Mouse (Mus musculus): ENCODE results near the gene Lancl3. TPM values are rescaled to one million over a fixed set of nuclear protein-coding genes. Genes with fewer than 3 reads are reported as not detected.
"Not testable (repeated sequence)": the region's sequence is repeated elsewhere in the genome, so short reads cannot be mapped to it uniquely, and the experiment has no call there.

Lancl3 gene
- polyA plus RNA-seq, 1 experiment from 2014 or later: 5.5 TPM

- H3K9ac ChIP-seq: peak within 1 kb of the TSS; percentile 59
- H3K9me3 ChIP-seq: no peaks in the 10 kb centered on the region
- H3K36me3 ChIP-seq: no peaks in the 10 kb centered on the region
- peak within 1 kb of the TSS; percentile 61 for H3K4me3 ChIP-seq
- H3K27me3 ChIP-seq: no peaks in the 10 kb centered on the region
- peak; percentile 92 for ATAC-seq (ENCODE audit: low FRiP score, low read depth)
- H3K4me1 ChIP-seq (replicated peaks): no peaks in the 10 kb centered on the region
- peak within 1 kb of the TSS; percentile 71 for H3K27ac ChIP-seq (replicated peaks)
- peak within 1 kb of the TSS; percentile 56 for H3K4me2 ChIP-seq
- WGBS: 10% methylated on average over 60 of the region's 94 CpGs
Observed at GRCm38 (mm10) chrX:9272460-9273361, 73.0 kb downstream of the Lancl3 start, which contains the start of gene Xk. Xk (plus strand) TSS chrX:9272756.

DNA sequence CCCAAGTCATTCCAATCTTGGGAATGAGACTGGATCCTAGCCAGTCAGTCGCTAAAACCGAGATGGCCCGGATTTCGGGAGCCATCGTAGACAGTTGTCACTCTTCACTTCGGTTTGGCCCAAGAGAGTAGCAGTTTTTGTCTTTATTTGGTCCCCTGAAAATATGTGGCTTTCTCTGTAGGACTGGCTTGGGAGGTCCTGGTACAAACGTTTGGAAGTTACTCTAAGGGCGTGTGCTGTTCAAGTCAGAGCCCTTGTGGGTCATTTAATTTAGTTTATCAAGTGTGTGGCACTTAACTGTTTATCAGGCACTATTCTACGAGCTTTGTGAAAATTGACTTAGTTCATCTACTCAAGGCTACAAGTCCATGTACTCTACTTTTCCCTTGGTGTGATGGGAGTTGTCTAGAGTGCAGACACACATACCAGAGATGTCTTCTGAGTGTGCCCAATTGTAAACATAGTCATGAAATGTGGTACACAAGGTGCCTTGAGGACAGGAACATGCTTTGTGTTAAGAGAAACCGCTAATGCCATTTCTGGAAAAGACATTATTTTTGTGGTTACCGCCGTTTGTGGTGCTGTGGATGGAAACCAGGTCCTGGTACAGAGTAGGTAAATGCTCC is 73.8 kb downstream of the Lancl3 start:
- no peaks in the 10 kb centered on the region for H3K36me3 ChIP-seq
- peak overlapping the region; percentile 56 for H3K4me2 ChIP-seq
- no peak for ATAC-seq (ENCODE audit: low FRiP score, low read depth)
- H3K27me3 ChIP-seq: no peaks in the 10 kb centered on the region
- H3K9me3 ChIP-seq: no peaks in the 10 kb centered on the region
- no peak overlapping the region for H3K27ac ChIP-seq (replicated peaks)
- H3K4me3 ChIP-seq: peak overlapping the region; percentile 61
- peak overlapping the region; percentile 59 for H3K9ac ChIP-seq
- no peaks in the 10 kb centered on the region for H3K4me1 ChIP-seq (replicated peaks)
- WGBS: 49% methylated on average over 12 of the region's 12 CpGs

- no peaks in the 10 kb centered on the region for H3K27me3 ChIP-seq
- no peaks in the 10 kb centered on the region for H3K4me1 ChIP-seq (replicated peaks)
- H3K4me2 ChIP-seq: no peak overlapping the region
- no peak for ATAC-seq (ENCODE audit: low FRiP score, low read depth)
- no peak overlapping the region for H3K4me3 ChIP-seq
- no peaks in the 10 kb centered on the region for H3K36me3 ChIP-seq
- H3K9ac ChIP-seq: no peak overlapping the region
- no peak overlapping the region for H3K27ac ChIP-seq (replicated peaks)
- H3K9me3 ChIP-seq: no peaks in the 10 kb centered on the region
- WGBS: 84% methylated on average over 8 of the region's 8 CpGs
Observed at GRCm38 (mm10) chrX:9274321-9274720, 74.6 kb downstream of the Lancl3 start.

DNA sequence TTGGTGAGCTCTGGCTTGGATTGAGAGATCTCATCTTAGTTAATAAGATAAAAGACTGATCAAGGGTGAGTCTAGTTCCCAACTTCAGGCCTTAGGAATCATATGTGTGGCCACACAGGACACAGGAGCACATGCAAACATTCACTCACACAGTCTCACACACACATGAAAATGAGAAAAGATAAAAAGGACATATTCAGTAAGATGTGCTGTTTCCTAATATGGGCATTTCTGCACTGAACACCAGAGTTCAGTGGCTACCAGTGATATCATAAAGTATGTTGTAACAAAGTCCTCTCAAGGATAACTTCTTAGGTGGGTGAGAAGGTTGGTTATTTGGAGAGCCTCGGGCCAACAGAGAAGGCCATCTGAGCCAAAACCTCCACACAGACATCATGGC is 83.8 kb downstream of the Lancl3 start, which contains the start of gene H2al1m:
Gene H2al1m (plus strand): TSS at position 301 of the 400 bp plus-strand sequence.
- H3K36me3 ChIP-seq; H3K9me3 ChIP-seq; H3K4me3 ChIP-seq; H3K27me3 ChIP-seq; H3K4me1 ChIP-seq (replicated peaks); H3K4me2 ChIP-seq; H3K27ac ChIP-seq (replicated peaks); H3K9ac ChIP-seq; ATAC-seq (ENCODE audit: low FRiP score, low read depth): not testable (repeated sequence)
- no CpG with 5 or more reads among the region's 1 CpGs for WGBS

DNA sequence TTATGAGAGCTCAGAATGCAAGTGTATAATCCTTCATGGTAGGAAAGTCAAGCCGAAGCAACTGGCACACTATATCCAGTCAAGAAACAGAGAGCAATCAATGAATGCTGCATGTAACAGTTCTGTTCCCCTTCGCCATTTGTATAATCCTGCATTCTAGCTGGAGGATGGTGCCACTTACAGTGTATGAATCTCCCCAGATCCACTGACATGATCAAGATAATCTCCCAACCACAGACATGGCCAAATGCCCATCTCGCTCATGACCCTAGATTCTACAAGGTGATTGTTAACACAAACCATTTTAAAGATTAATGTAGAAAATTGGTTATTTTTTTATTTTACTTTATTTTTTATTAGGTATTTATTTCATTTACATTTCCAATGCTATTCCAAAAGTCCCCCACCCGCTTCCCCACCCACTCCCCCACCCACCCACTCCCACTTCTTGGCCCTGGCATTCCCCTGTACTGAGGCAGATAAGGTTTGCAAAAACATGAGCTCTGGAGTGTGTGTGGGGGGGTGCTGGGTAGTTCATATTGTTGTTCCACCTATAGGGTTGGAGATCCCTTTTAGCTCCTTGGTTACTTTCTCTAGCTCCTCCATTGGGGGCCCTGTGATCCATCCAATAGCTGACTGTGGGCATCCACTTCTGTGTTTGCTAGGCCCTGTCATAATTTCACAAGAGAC is 93.6 kb downstream of the Lancl3 start:
- not testable (repeated sequence) for ATAC-seq (ENCODE audit: low FRiP score, low read depth); H3K27ac ChIP-seq (replicated peaks); H3K27me3 ChIP-seq; H3K36me3 ChIP-seq; H3K9me3 ChIP-seq; H3K9ac ChIP-seq; H3K4me3 ChIP-seq; H3K4me2 ChIP-seq; H3K4me1 ChIP-seq (replicated peaks)
- 87% methylated on average over 4 of the region's 4 CpGs for WGBS

GRCm38 (mm10) chrX:9298413-9298864 is 98.7 kb downstream of the Lancl3 start:
- no peak overlapping the region for H3K4me3 ChIP-seq
- WGBS: 85% methylated on average over 5 of the region's 5 CpGs
- no peak overlapping the region for H3K9ac ChIP-seq
- no peaks in the 10 kb centered on the region for H3K4me1 ChIP-seq (replicated peaks)
- ATAC-seq (ENCODE audit: low FRiP score, low read depth): no peak
- no peak overlapping the region for H3K4me2 ChIP-seq
- no peaks in the 10 kb centered on the region for H3K36me3 ChIP-seq
- H3K9me3 ChIP-seq: no peaks in the 10 kb centered on the region
- H3K27ac ChIP-seq (replicated peaks): no peak overlapping the region
- no peaks in the 10 kb centered on the region for H3K27me3 ChIP-seq

DNA sequence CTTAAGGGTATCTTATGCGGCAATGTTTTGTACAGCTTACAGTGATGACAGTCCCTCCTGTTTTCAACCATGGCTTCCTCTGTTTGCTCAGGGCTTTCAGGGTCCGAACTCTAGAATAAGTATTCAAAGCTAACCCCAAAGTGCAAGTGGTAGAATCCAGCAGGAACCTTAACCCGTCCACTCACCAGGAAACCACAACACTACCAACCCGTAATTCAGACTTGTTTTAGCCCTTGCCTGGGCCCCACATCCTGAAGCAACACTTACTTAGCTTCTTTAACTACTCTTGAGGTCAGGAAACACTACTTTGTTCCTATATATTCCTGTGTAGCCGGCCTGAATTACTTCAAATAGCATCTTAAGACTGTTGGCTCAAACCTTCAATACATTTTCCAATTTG is 103.1 kb downstream of the Lancl3 start:
- Histone ChIP-seq H3K9me3 (no peaks in the 10 kb centered on the region), H3K9ac (no peak overlapping the region), H3K36me3 (no peaks in the 10 kb centered on the region), H3K4me3 (no peak overlapping the region), H3K4me1 (replicated peaks) (no peaks in the 10 kb centered on the region), H3K4me2 (no peak overlapping the region), H3K27me3 (no peaks in the 10 kb centered on the region), H3K27ac (replicated peaks) (no peak overlapping the region)
- 85% methylated on average over 5 of the region's 5 CpGs for WGBS
- no peak for ATAC-seq (ENCODE audit: low FRiP score, low read depth)

DNA sequence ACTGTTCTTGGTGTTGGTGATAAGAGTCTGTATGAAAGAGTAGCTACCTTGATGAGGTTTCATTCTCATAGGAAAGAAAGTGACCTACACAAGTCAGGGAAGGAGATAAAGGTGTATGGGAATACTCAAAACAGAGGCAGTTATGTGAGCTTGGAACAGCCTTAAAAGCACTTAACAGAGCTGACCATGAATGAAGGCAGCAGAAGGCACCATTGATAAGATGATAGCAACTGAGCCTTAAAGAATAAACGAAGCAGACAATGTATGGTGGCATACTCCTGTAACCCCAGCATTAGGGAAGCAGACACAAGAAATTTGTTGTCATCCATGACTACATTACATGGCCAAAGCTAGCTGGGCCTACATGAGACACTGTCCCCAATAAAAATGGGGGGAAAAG is 103.8 kb downstream of the Lancl3 start:
- Histone ChIP-seq H3K4me2 (no peak overlapping the region), H3K9ac (no peak overlapping the region), H3K4me1 (replicated peaks) (no peaks in the 10 kb centered on the region), H3K27ac (replicated peaks) (no peak overlapping the region), H3K4me3 (no peak overlapping the region), H3K9me3 (no peaks in the 10 kb centered on the region), H3K36me3 (no peaks in the 10 kb centered on the region), H3K27me3 (no peaks in the 10 kb centered on the region)
- no peak for ATAC-seq (ENCODE audit: low FRiP score, low read depth)
- WGBS: 59% methylated on average over 1 of the region's 1 CpGs

GRCm38 (mm10) chrX:9316457-9316856 is 116.8 kb downstream of the Lancl3 start:
- not testable (repeated sequence) for H3K4me2 ChIP-seq; H3K27ac ChIP-seq (replicated peaks); H3K4me3 ChIP-seq; H3K36me3 ChIP-seq; H3K9ac ChIP-seq; ATAC-seq (ENCODE audit: low FRiP score, low read depth); H3K27me3 ChIP-seq; H3K4me1 ChIP-seq (replicated peaks); H3K9me3 ChIP-seq

Other genes starting within 250 kb of the Lancl3 start
- not detected in 2 replicates for gene Fthl17b, start 236.9 kb upstream of the Lancl3 start, polyA plus RNA-seq (2015; fragmentation: Nextera tagmentation; extraction: Ambion mirVana)
- gene Fthl17c, start 223.3 kb upstream of the Lancl3 start, polyA plus RNA-seq (2015; fragmentation: Nextera tagmentation; extraction: Ambion mirVana): not detected in 2 replicates
- not detected in 2 replicates for gene Fthl17d, start 213.1 kb upstream of the Lancl3 start, polyA plus RNA-seq (2015; fragmentation: Nextera tagmentation; extraction: Ambion mirVana)
- gene Fthl17e, start 166.4 kb upstream of the Lancl3 start, polyA plus RNA-seq (2015; fragmentation: Nextera tagmentation; extraction: Ambion mirVana): not detected in 2 replicates
- not detected in 2 replicates for gene Fthl17f, start 136.9 kb upstream of the Lancl3 start, polyA plus RNA-seq (2015; fragmentation: Nextera tagmentation; extraction: Ambion mirVana)
- not detected in 2 replicates for gene 4930402K13Rik, start 95.3 kb upstream of the Lancl3 start, polyA plus RNA-seq (2015; fragmentation: Nextera tagmentation; extraction: Ambion mirVana)
- gene Gm14862, start 57.0 kb downstream of the Lancl3 start, polyA plus RNA-seq (2015; fragmentation: Nextera tagmentation; extraction: Ambion mirVana): 0.21 TPM in 1 of 2 replicates, not detected in the other
- 4.9 and 5.4 TPM in 2 replicates for gene Xk, start 72.9 kb downstream of the Lancl3 start, polyA plus RNA-seq (2015; fragmentation: Nextera tagmentation; extraction: Ambion mirVana)
- 0.31 TPM in 1 of 2 replicates, not detected in the other for gene H2al1m, start 83.9 kb downstream of the Lancl3 start, polyA plus RNA-seq (2015; fragmentation: Nextera tagmentation; extraction: Ambion mirVana)
- gene H2al1k, start 150.7 kb downstream of the Lancl3 start, polyA plus RNA-seq (2015; fragmentation: Nextera tagmentation; extraction: Ambion mirVana): not detected in 2 replicates